Mouse (Mus musculus) liver, embryonic 14.5 days (tissue): ENCODE measurements at regions not wholly inside any gene's neighbourhood (a gene's known extent, or its start where the extent isn't known, plus 50 kb on each side); places are given as distances from the start of the nearest gene placed in this dataset.

ENCODE experiments used
- CTCF ChIP-seq: IDR thresholded peaks from 2 replicates; pipeline ENCODE4 v1.5.1; 2016; ENCODE audit warnings: antibody characterized with exemption, low read depth, control low read depth
- EP300 ChIP-seq: IDR thresholded peaks from 2 replicates; pipeline ENCODE4 v1.6.1; 2016; ENCODE audit warnings: antibody characterized with exemption, low read depth

DNA sequence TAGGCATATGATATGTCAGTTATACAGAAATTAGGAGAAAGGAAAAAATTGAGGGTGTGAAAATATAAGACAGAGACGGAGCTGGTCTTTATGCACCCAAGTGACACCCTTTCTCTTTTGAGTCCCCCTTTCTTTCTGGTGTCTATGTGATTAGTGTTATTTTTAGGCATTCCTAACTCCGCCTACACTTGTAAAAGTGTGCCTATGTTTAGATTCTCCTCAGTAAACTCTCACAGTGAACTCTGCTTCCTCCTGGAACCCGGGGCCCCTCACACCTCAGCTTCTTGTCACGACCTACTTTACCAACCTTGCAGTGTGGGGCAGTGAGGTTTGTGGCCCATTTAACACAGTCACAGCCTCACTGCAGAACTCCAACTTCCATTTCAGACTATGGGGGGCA, 88.0 kb downstream of the Hs3st3b1 start:
- TF ChIP-seq CTCF, result no peak
- no peak for TF ChIP-seq EP300
